Mouse (Mus musculus) stomach, postnatal 0 days (tissue): Measurements from ENCODE around the gene Lmo7. TPM values are rescaled to one million over a fixed set of nuclear protein-coding genes. Genes with fewer than 3 reads are reported as not detected.

Experiments used
- ATAC-seq: fragments of 200-750 bp; cut with Nextera tagmentation; 2 replicates; pipeline ENCODE4 v1.8.0; 2017; ENCODE audit not compliant: low FRiP score, low TSS enrichment
- DNase-seq: peaks from one replicate; pipeline ENCODE4 v3.0.0-alpha.2; 2016; ENCODE audit warnings: low spot score
- H3K27ac ChIP-seq: fragments of 300-500 bp; sonication (generic); replicated peaks from 2 replicates; pipeline ENCODE4 v1.5.1; 2014; ENCODE audit warnings: mild to moderate bottlenecking, control low read depth
- H3K27me3 ChIP-seq: fragments of 300-500 bp; sonication (generic); 2 replicates; pipeline ENCODE4 v1.6.1; 2014; ENCODE audit warnings: low read length; ENCODE audit not compliant: control insufficient read depth, insufficient read depth
- H3K36me3 ChIP-seq: fragments of 300-500 bp; sonication (generic); 2 replicates; pipeline ENCODE4 v1.6.1; 2014; ENCODE audit warnings: low read length, mixed read lengths; ENCODE audit not compliant: control insufficient read depth, insufficient read depth
- H3K4me1 ChIP-seq: fragments of 300-500 bp; sonication (generic); replicated peaks from 2 replicates; pipeline ENCODE4 v1.6.1; 2014; ENCODE audit warnings: antibody characterized with exemption; ENCODE audit not compliant: control insufficient read depth, insufficient read depth
- H3K4me2 ChIP-seq: fragments of 300-500 bp; sonication (generic); replicated peaks from 2 replicates; pipeline ENCODE4 v1.6.1; 2014; ENCODE audit warnings: low read depth, mild to moderate bottlenecking, control low read depth, moderate library complexity
- H3K4me3 ChIP-seq: fragments of 300-500 bp; sonication (generic); 2 replicates; pipeline ENCODE4 v1.5.1; 2014; ENCODE audit warnings: low read depth, low read length, control low read depth
- H3K9ac ChIP-seq: fragments of 300-500 bp; sonication (generic); 2 replicates; pipeline ENCODE4 v1.6.1; 2014; ENCODE audit warnings: mild to moderate bottlenecking, low read length, control low read depth, mixed read lengths
- H3K9me3 ChIP-seq: fragments of 300-500 bp; sonication (generic); 2 replicates; pipeline ENCODE4 v1.6.1; 2016; ENCODE audit warnings: low read length; ENCODE audit not compliant: control insufficient read depth
- CTCF ChIP-seq: IDR thresholded peaks from 2 replicates; pipeline ENCODE4 v1.5.1; 2016; ENCODE audit warnings: antibody characterized with exemption, low read depth, mild to moderate bottlenecking, moderate library complexity
- EP300 ChIP-seq: optimal IDR thresholded peaks from 2 replicates; pipeline ENCODE3; 2016; ENCODE audit warnings: antibody characterized with exemption
- WGBS: fragments of 180-500 bp; shearing (Covaris S2); extraction: QIAGEN DNeasy Blood & Tissue Kit; methylation state at CpG from one replicate; pipeline ENCODE4 v1.1.7; 2014; 5-methylcytosine and 5-hydroxymethylcytosine counted together
- polyA plus RNA-seq: library from polyadenylated mRNA; unstranded; fragments of >200 nt; fragmentation: Nextera tagmentation; extraction: Ambion mirVana; gene quantifications from 2 replicates; pipeline ENCODE4 v1.2.1, GENCODE M21; 2015

Lmo7 gene
- polyA plus RNA-seq, 1 experiment from 2014 or later, result 20.4 TPM

GRCm38 (mm10) chr14:101806058-101806457, 76.3 kb downstream of the Lmo7 start:
- WGBS, result 49% methylated on average over 5 of the region's 5 CpGs
- H3K4me1 ChIP-seq, result no peaks in the 10 kb centered on the region; the same call in 1 of the 2 replicates
- H3K4me3 ChIP-seq, result no peak overlapping the region
- no peaks in the 10 kb centered on the region for H3K27me3 ChIP-seq
- no peak for DNase-seq
- TF ChIP-seq CTCF, result no peak
- TF ChIP-seq EP300, result no peak
- H3K4me2 ChIP-seq, result no peak overlapping the region
- no peak for ATAC-seq
- H3K36me3 ChIP-seq, result no peaks in the 10 kb centered on the region
- H3K9ac ChIP-seq, result no peak overlapping the region
- no peaks in the 10 kb centered on the region for H3K9me3 ChIP-seq
- H3K27ac ChIP-seq, result peak overlapping the region; percentile 69

GRCm38 (mm10) chr14:101806607-101807006, 76.8 kb downstream of the Lmo7 start:
- no peak overlapping the region for H3K9ac ChIP-seq
- no peak overlapping the region for H3K4me2 ChIP-seq
- no peak for DNase-seq
- H3K4me1 ChIP-seq, result no peaks in the 10 kb centered on the region; the same call in 1 of the 2 replicates
- no peak overlapping the region for H3K27ac ChIP-seq
- H3K36me3 ChIP-seq, result no peaks in the 10 kb centered on the region
- no peak for TF ChIP-seq CTCF
- no peak for TF ChIP-seq EP300
- no peaks in the 10 kb centered on the region for H3K27me3 ChIP-seq
- ATAC-seq, result no peak
- no peak overlapping the region for H3K4me3 ChIP-seq
- no peaks in the 10 kb centered on the region for H3K9me3 ChIP-seq
- 63% methylated on average over 4 of the region's 4 CpGs for WGBS

- no peak for ATAC-seq
- Histone ChIP-seq H3K4me2 (no peak overlapping the region), H3K36me3 (no peaks in the 10 kb centered on the region), H3K27me3 (no peaks in the 10 kb centered on the region), H3K4me3 (no peak overlapping the region), H3K4me1 (no peaks in the 10 kb centered on the region), H3K9me3 (no peaks in the 10 kb centered on the region), H3K9ac (no peak overlapping the region), H3K27ac (no peak overlapping the region)
- no peak for DNase-seq
- no peak for TF ChIP-seq CTCF
- no peak for TF ChIP-seq EP300
- 70% methylated on average over 5 of the region's 5 CpGs for WGBS
Measured at GRCm38 (mm10) chr14:101816450-101816849, 86.7 kb downstream of the Lmo7 start.

DNA sequence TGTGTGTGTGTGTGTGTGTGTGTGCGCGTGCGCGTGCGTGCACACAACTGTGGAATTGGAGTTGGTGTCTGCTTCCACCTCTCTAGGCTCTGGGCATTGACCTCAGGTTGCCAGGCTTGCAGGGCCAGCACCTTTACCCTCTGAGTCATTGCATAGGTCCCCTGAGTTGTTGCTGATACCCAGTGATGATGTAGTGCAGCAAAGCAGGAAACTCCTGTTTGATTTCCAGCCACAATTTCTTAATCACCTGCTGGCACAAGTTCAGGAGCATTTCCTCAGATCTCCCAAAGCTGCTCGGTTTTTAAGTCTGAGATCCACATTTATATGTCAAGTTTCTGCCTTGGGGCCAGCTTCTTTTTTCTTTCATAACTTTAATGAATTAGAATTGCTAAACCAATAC, 92.6 kb downstream of the Lmo7 start:
- H3K27me3 ChIP-seq, result no peaks in the 10 kb centered on the region
- TF ChIP-seq EP300, result peak; percentile 73
- TF ChIP-seq CTCF, result no peak
- H3K9me3 ChIP-seq, result no peaks in the 10 kb centered on the region
- peak; percentile 59 for DNase-seq
- H3K4me2 ChIP-seq, result no peak overlapping the region
- H3K36me3 ChIP-seq, result no peaks in the 10 kb centered on the region
- H3K4me3 ChIP-seq, result no peak overlapping the region
- WGBS, result 84% methylated on average over 6 of the region's 6 CpGs
- no peak overlapping the region for H3K27ac ChIP-seq
- ATAC-seq, result peak; percentile 84
- H3K9ac ChIP-seq, result no peak overlapping the region
- H3K4me1 ChIP-seq, result no peaks in the 10 kb centered on the region

DNA sequence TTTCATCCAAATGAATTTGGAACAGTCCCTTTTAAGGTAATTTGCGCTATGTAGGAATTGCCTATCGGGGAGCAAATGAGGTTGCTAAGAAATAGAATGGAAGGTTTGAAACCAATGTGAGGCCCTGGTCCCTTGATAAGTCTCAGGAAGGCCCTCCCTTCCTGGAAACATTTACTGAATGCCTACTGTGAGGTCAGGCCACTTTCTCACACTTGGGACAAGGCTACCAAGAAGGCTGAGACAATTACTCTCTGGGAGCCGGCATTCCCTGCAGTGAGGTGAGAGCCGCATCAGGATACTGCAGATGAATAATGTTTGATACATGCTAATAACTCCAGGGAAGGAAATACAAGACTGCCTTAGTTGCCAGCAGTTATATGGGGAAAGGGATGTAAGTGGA, 93.1 kb downstream of the Lmo7 start:
- H3K36me3 ChIP-seq, result no peaks in the 10 kb centered on the region
- ATAC-seq (0 out of 2 replicates have a peak, but pooled peaks have one; percentile 30), DNase-seq (no peak)
- TF ChIP-seq CTCF, result no peak
- H3K27ac ChIP-seq, result no peak overlapping the region
- H3K4me3 ChIP-seq, result no peak overlapping the region
- H3K27me3 ChIP-seq, result no peaks in the 10 kb centered on the region
- no peaks in the 10 kb centered on the region for H3K4me1 ChIP-seq
- no peaks in the 10 kb centered on the region for H3K9me3 ChIP-seq
- WGBS, result 50% methylated on average over 4 of the region's 4 CpGs
- H3K9ac ChIP-seq, result no peak overlapping the region
- no peak overlapping the region for H3K4me2 ChIP-seq

DNA sequence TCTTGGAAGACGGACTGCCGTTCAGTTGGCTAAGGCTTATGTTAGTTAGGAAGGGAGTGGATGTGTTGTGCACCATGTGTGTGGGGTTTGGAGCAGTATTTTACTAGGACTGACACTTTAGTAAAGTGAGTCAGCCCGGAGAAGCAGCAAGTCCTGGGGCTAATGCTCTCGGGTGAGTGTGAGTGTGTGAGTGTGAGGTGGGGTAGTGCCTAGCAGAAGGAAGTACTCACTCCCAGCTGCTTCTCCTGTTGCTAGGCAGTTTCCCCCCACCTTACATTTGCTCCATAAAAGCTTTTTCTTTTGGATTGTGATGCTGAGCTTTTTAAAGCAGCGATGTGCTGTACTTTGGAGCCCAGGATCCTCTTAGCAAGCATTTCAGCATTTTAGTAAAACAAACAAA, 99.9 kb downstream of the Lmo7 start:
- 63% methylated on average over 5 of the region's 5 CpGs for WGBS
- TF ChIP-seq EP300, result no peak
- no peak for TF ChIP-seq CTCF
- ATAC-seq, result 0 out of 2 replicates have a peak, but pooled peaks have one; percentile 36

More for the DNA sequence above, 99.9 kb downstream of the Lmo7 start:
- Histone ChIP-seq H3K9me3 (no peaks in the 10 kb centered on the region), H3K27ac (no peak overlapping the region), H3K36me3 (no peaks in the 10 kb centered on the region), H3K27me3 (no peaks in the 10 kb centered on the region), H3K9ac (no peak overlapping the region), H3K4me1 (no peaks in the 10 kb centered on the region), H3K4me2 (no peak overlapping the region), H3K4me3 (no peak overlapping the region)
- no peak for DNase-seq
